Mouse (Mus musculus) hematopoietic multipotent progenitor cell, adult 10-12 weeks (in vitro differentiated cells): Measurements from ENCODE around the gene Olfr830. TPM values are rescaled to one million over a fixed set of nuclear protein-coding genes. Genes with fewer than 3 reads are reported as not detected.

Experiments used
- polyA plus RNA-seq: library from polyadenylated mRNA; stranded (reverse); fragments of >175 nt; gene quantifications from 2 replicates; pipeline ENCODE4 v1.2.3, GENCODE M21; 2012; ENCODE audit warnings: low replicate concordance

The Olfr830 gene
- polyA plus RNA-seq: 0.10 TPM in 1 of 2 replicates, not detected in the other

GRCm38 (mm10) chr9:18874393-18874792 lies at the start of gene Olfr830:
Gene Olfr830 (plus strand): TSS chr9:18874693.

GRCm38 (mm10) chr9:18854633-18855032 lies 19.9 kb upstream of the Olfr830 start, which contains the start of gene Olfr829:
Gene Olfr829 (plus strand): TSS chr9:18854933.

Other genes starting within 250 kb of the Olfr830 start
- under 0.01 TPM in 1 of 2 replicates, not detected in the other for gene Muc16, start 200.2 kb upstream of the Olfr830 start, polyA plus RNA-seq
- not detected in 2 replicates for gene Olfr24, start 110.7 kb upstream of the Olfr830 start, polyA plus RNA-seq
- gene Olfr828, start 55.2 kb upstream of the Olfr830 start, polyA plus RNA-seq: not detected in 2 replicates
- gene Olfr829, start 19.8 kb upstream of the Olfr830 start, polyA plus RNA-seq: not detected in 2 replicates
- not detected in 2 replicates for gene Olfr832, start 62.4 kb downstream of the Olfr830 start, polyA plus RNA-seq
- not detected in 2 replicates for gene Olfr834, start 113.3 kb downstream of the Olfr830 start, polyA plus RNA-seq
- not detected in 2 replicates for gene Olfr835, start 158.0 kb downstream of the Olfr830 start, polyA plus RNA-seq
- gene Olfr836, start 245.7 kb downstream of the Olfr830 start, polyA plus RNA-seq: not detected in 2 replicates